Mouse (Mus musculus) midbrain, embryonic 15.5 days (tissue): ENCODE data around the gene Dner. TPM values are rescaled to one million over a fixed set of nuclear protein-coding genes. Genes with fewer than 3 reads are reported as not detected.

Source experiments
- ATAC-seq: fragments of 200-750 bp; cut with Nextera tagmentation; replicated peaks from 2 replicates; pipeline ENCODE4 v1.8.0; 2017; ENCODE audit warnings: moderate TSS enrichment
- H3K27ac ChIP-seq: fragments of 300-500 bp; sonication (generic); 2 replicates; pipeline ENCODE4 v1.5.1; 2015; ENCODE audit warnings: mild to moderate bottlenecking, inconsistent platforms
- H3K27me3 ChIP-seq: fragments of 300-500 bp; sonication (generic); replicated peaks from 2 replicates; pipeline ENCODE4 v1.6.1; 2015; ENCODE audit warnings: inconsistent platforms
- H3K36me3 ChIP-seq: fragments of 300-500 bp; sonication (generic); replicated peaks from 2 replicates; pipeline ENCODE4 v1.6.1; 2015; ENCODE audit warnings: inconsistent platforms
- H3K4me1 ChIP-seq: fragments of 300-500 bp; sonication (generic); 2 replicates; pipeline ENCODE4 v1.6.1; 2015; ENCODE audit warnings: inconsistent platforms
- H3K4me2 ChIP-seq: fragments of 300-500 bp; sonication (generic); 2 replicates; pipeline ENCODE4 v1.6.1; 2015; ENCODE audit warnings: inconsistent platforms, mild to moderate bottlenecking, moderate library complexity
- H3K4me3 ChIP-seq: fragments of 300-500 bp; sonication (generic); 2 replicates; pipeline ENCODE4 v1.5.1; 2015; ENCODE audit warnings: mild to moderate bottlenecking, inconsistent platforms
- H3K9ac ChIP-seq: fragments of 300-500 bp; sonication (generic); 2 replicates; pipeline ENCODE4 v1.6.1; 2015; ENCODE audit warnings: mild to moderate bottlenecking, inconsistent platforms
- H3K9me3 ChIP-seq: fragments of 300-500 bp; sonication (generic); 2 replicates; pipeline ENCODE4 v1.6.1; 2016; ENCODE audit warnings: inconsistent platforms
- WGBS: fragments of 180-500 bp; shearing (Covaris S2); methylation state at CpG from one replicate; pipeline ENCODE4 v1.1.7; 2015; ENCODE audit warnings: mixed read lengths; 5-methylcytosine and 5-hydroxymethylcytosine counted together
- polyA plus RNA-seq: library from polyadenylated mRNA; unstranded; fragments of >200 nt; fragmentation: Nextera tagmentation; extraction: Ambion mirVana; gene quantifications from 2 replicates; pipeline ENCODE4 v1.2.1, GENCODE M21; 2015

Gene Dner
- polyA plus RNA-seq, 1 experiment from 2014 or later: 291 TPM

DNA sequence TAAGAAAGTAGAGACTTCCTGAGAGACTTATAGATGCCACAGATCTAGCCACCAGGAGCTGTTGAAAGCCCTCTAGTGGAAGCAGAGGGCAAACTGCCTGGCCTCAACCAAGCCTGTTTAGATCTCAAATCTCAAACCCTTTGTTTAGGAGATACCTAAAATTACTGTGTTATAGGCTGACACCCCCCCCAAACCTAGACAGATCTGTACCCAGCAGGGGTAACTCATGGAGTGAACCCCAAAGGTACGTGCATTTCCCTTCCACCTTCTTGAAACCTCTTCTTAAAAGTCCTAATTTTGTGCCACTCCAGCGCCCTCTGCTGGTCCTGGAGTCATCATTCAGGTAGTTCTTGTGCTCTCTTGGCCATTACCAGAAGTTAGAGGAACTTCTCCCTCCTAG lies 1.1 kb upstream of the Dner start:
- Histone ChIP-seq H3K9ac (no peak overlapping the region), H3K27me3 (no peaks in the 10 kb centered on the region), H3K4me1 (peaks cover 29% of the 10 kb centered on the region), H3K4me2 (0 out of 2 replicates have a peak overlapping the region, but pooled peaks have one; percentile 18), H3K27ac (peak overlapping the region; percentile 92; the same call in 1 of the 2 replicates), H3K9me3 (no peaks in the 10 kb centered on the region), H3K36me3 (no peaks in the 10 kb centered on the region), H3K4me3 (no peak overlapping the region)
- 1% methylated on average over 2 of the region's 2 CpGs for whole genome bisulfite sequencing
- ATAC-seq: peak; percentile 8; the same call in 1 of the 2 replicates

DNA sequence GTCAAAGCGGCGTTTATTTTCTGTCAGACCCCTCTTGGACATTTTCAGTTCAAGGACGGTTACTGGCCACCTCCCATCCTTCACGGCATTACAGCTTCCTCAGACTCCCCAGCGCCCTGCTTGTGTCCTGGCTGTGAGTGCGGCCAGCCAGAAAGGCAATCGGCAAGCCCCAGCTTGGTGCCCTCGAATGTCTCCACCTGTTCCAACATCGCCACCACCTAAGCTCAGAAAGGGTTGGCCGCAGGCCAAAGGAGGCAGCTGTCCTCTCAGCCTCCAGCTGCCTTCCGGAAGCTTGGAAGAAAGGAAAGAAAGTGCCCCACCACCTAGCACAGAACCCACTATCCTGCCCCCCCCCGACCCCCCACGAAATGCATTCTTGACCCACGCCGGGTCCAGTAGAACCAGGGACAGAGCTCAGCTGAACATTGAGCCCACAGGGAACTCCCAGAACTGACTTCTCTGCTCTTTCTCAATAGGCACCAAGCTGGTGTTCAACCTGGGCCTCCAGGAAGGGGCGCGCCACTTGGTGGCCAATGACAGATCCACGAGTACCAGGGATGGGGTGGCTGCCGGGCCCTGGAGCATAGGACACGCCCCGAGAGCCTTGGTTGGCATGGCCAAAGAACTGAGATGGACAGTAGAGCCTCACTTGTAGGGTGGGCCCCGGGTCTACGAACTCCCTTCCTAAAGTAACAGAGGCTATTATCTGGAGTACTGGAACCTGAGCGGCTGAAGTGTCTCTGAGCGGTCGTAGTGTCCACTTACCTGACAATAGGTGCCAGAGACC lies 1.1 kb downstream of the Dner start:
- Histone ChIP-seq H3K4me3 (peak overlapping the region; percentile 70), H3K27me3 (no peaks in the 10 kb centered on the region), H3K4me1 (peaks cover 41% of the 10 kb centered on the region), H3K4me2 (peak overlapping the region; percentile 72), H3K27ac (peak overlapping the region; percentile 92), H3K9ac (peak overlapping the region; percentile 86), H3K36me3 (no peaks in the 10 kb centered on the region), H3K9me3 (no peaks in the 10 kb centered on the region)
- WGBS: 3% methylated on average over 26 of the region's 26 CpGs
- ATAC-seq: peak; percentile 82

- H3K9ac ChIP-seq: no peak overlapping the region
- H3K36me3 ChIP-seq: 0 out of 2 replicates have a peak, but pooled peaks cover 3% of the 10 kb centered on the region
- WGBS: 41% methylated on average over 4 of the region's 4 CpGs
- H3K4me2 ChIP-seq: no peak overlapping the region
- no peak overlapping the region for H3K27ac ChIP-seq
- H3K27me3 ChIP-seq: no peaks in the 10 kb centered on the region
- H3K4me1 ChIP-seq: peaks cover 6% of the 10 kb centered on the region
- ATAC-seq: peak; percentile 54; the same call in 1 of the 2 replicates
- H3K4me3 ChIP-seq: no peak overlapping the region
- H3K9me3 ChIP-seq: no peaks in the 10 kb centered on the region
These were observed 18.1 kb downstream of the Dner start for GRCm38 (mm10) chr1:84677910-84678309.

GRCm38 (mm10) chr1:84668100-84668846 lies 27.7 kb downstream of the Dner start:
- Histone ChIP-seq H3K9ac (no peak overlapping the region), H3K4me2 (no peak overlapping the region), H3K4me3 (no peak overlapping the region), H3K27me3 (no peaks in the 10 kb centered on the region), H3K9me3 (no peaks in the 10 kb centered on the region), H3K4me1 (peaks cover 9% of the 10 kb centered on the region), H3K27ac (no peak overlapping the region), H3K36me3 (no peaks in the 10 kb centered on the region)
- 67% methylated on average over 7 of the region's 7 CpGs for WGBS
- peak; percentile 70 for ATAC-seq

- H3K27ac ChIP-seq: no peak overlapping the region
- no peak overlapping the region for H3K4me3 ChIP-seq
- H3K4me2 ChIP-seq: no peak overlapping the region
- WGBS: 85% methylated on average over 4 of the region's 4 CpGs
- H3K9ac ChIP-seq: no peak overlapping the region
- no peaks in the 10 kb centered on the region for H3K36me3 ChIP-seq
- no peak for ATAC-seq
- H3K27me3 ChIP-seq: no peaks in the 10 kb centered on the region
- peaks cover 9% of the 10 kb centered on the region for H3K4me1 ChIP-seq
- no peaks in the 10 kb centered on the region for H3K9me3 ChIP-seq
These were observed 28.4 kb downstream of the Dner start for GRCm38 (mm10) chr1:84667660-84668059.

DNA sequence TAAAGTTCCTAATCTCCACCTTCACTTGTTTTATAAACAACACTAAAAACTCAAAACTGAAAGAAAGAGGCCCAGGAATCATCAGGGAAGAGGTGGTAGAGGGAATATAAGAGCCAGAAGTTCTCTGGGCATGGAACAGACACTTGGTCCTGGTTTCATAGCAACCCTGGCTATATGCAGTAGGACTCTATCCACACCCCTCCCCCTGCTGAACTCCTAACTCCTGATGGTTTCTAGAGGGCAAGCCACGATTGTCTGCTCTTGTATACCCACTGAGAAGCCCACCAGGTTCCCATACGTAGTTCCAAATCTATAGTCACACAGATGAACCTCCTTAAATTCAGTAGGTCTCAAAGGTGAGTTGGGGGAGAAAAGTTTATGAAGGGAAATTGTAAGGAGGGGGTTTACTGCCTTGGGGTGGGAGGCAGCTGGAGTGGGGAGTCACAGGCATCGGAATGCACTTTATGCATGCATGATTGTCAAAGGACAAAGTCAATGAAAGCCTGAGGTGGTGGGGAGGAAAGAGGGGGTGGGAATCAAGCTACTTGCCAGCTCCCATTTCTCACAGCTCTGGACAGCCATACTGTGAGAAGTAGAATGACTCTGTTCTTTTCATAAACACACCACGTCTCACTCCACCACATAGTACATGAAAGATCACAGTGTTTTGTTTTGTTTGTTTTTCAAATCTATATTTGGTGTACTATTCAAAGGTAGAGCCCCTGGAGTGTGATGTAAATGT lies 31.5 kb downstream of the Dner start:
- no peaks in the 10 kb centered on the region for H3K9me3 ChIP-seq
- H3K27ac ChIP-seq: no peak overlapping the region
- H3K36me3 ChIP-seq: no peaks in the 10 kb centered on the region
- WGBS: 37% methylated on average over 4 of the region's 4 CpGs
- no peak overlapping the region for H3K4me2 ChIP-seq
- no peak overlapping the region for H3K4me3 ChIP-seq
- H3K9ac ChIP-seq: no peak overlapping the region
- peaks cover 18% of the 10 kb centered on the region for H3K4me1 ChIP-seq
- no peak for ATAC-seq
- no peaks in the 10 kb centered on the region for H3K27me3 ChIP-seq

DNA sequence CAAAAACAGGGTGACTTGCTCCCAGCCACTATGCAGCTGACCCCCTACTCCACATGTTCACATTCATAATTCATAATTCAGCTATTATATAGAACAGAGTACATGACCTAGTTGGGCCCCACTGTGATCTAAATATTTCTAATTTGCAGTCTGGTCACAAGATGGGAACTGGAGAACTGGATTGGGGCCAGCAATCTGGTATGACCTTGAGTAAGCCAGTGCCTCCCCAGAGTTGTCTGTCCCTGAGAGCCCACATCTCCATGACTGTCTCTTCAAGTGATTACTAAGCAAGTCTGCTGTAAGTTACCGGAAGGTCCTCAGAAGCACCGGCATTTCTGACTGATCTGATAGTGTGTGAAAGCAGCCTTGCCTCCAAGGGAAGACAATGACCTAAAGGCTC lies 49.2 kb downstream of the Dner start:
- ATAC-seq: 0 out of 2 replicates have a peak, but pooled peaks have one; percentile 31
- H3K9me3 ChIP-seq: no peaks in the 10 kb centered on the region
- WGBS: 77% methylated on average over 2 of the region's 2 CpGs
- no peak overlapping the region for H3K4me2 ChIP-seq
- H3K27ac ChIP-seq: no peak overlapping the region
- no peaks in the 10 kb centered on the region for H3K4me1 ChIP-seq
- H3K4me3 ChIP-seq: no peak overlapping the region
- H3K36me3 ChIP-seq: no peaks in the 10 kb centered on the region
- H3K9ac ChIP-seq: no peak overlapping the region
- H3K27me3 ChIP-seq: no peaks in the 10 kb centered on the region

DNA sequence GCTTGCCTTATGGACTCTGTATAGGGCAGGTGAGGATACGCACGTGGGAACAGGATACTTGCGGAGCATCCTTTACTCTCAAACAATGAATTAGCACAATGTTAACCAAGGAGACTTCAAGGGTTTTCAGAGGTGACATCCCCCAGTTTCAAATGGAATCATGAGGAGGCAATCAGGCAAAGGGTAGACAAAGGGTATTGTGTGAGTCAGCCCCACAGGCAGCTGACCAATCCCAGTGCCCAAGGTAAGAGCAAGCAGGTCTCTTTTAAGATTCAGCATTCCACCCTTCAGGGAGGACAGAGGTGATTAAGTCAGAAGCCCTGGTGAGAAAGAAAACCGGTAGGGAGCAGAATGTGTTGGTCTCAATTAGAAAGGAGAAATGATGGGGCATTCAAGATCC lies 55.6 kb downstream of the Dner start:
- Histone ChIP-seq H3K4me3 (no peak overlapping the region), H3K27ac (no peak overlapping the region), H3K4me2 (no peak overlapping the region), H3K36me3 (no peaks in the 10 kb centered on the region), H3K4me1 (peaks cover 12% of the 10 kb centered on the region), H3K27me3 (no peaks in the 10 kb centered on the region), H3K9me3 (no peaks in the 10 kb centered on the region), H3K9ac (no peak overlapping the region)
- no peak for ATAC-seq
- whole genome bisulfite sequencing: 62% methylated on average over 4 of the region's 4 CpGs

- 9% methylated on average over 6 of the region's 6 CpGs for WGBS
- Histone ChIP-seq H3K27ac (peak overlapping the region; percentile 69), H3K4me2 (no peak overlapping the region), H3K9me3 (no peaks in the 10 kb centered on the region), H3K9ac (no peak overlapping the region), H3K27me3 (no peaks in the 10 kb centered on the region), H3K4me1 (peaks cover 12% of the 10 kb centered on the region), H3K36me3 (no peaks in the 10 kb centered on the region), H3K4me3 (no peak overlapping the region)
- ATAC-seq: no peak
These were observed 59.1 kb downstream of the Dner start for GRCm38 (mm10) chr1:84636890-84637289.

DNA sequence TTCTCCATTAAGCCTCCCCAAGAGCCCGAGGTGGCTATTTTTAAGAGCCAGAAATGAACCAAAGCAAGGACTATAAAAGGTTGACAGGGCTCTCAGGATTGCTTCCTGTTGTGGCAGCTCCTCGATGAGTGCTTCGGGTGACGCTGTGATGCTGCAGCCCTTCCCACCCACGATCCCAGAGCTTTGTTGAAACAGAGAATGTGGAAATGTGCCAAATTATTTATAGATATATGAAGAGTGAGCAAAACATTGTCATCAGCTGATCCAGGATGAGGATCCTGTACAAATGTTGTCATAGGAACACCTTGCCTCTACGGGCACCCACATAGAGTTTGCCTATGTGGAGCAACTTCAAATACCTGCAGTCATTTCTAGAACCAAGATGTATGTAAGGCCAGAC lies 67.8 kb downstream of the Dner start:
- 88% methylated on average over 6 of the region's 6 CpGs for WGBS
- Histone ChIP-seq H3K27me3 (no peaks in the 10 kb centered on the region), H3K4me3 (no peak overlapping the region), H3K9me3 (no peaks in the 10 kb centered on the region), H3K36me3 (no peaks in the 10 kb centered on the region), H3K27ac (no peak overlapping the region), H3K4me1 (peaks cover 7% of the 10 kb centered on the region), H3K9ac (no peak overlapping the region), H3K4me2 (no peak overlapping the region)
- ATAC-seq: no peak

- no peak overlapping the region for H3K4me2 ChIP-seq
- no peaks in the 10 kb centered on the region for H3K36me3 ChIP-seq
- H3K9me3 ChIP-seq: no peaks in the 10 kb centered on the region
- H3K4me3 ChIP-seq: no peak overlapping the region
- no peak overlapping the region for H3K9ac ChIP-seq
- ATAC-seq: peak; percentile 13; the same call in 1 of the 2 replicates
- WGBS: 22% methylated on average over 12 of the region's 12 CpGs
- no peak overlapping the region for H3K27ac ChIP-seq
- peaks cover 40% of the 10 kb centered on the region for H3K4me1 ChIP-seq
- no peaks in the 10 kb centered on the region for H3K27me3 ChIP-seq
These were observed 73.0 kb downstream of the Dner start for GRCm38 (mm10) chr1:84622978-84623554.

- 21% methylated on average over 3 of the region's 3 CpGs for WGBS
These were observed 74.7 kb downstream of the Dner start for GRCm38 (mm10) chr1:84621308-84621707.

More at GRCm38 (mm10) chr1:84621308-84621707, 74.7 kb downstream of the Dner start:
- Histone ChIP-seq H3K4me3 (no peak overlapping the region), H3K9ac (no peak overlapping the region), H3K27ac (peak overlapping the region; percentile 84), H3K9me3 (no peaks in the 10 kb centered on the region), H3K27me3 (no peaks in the 10 kb centered on the region), H3K36me3 (no peaks in the 10 kb centered on the region), H3K4me2 (peak overlapping the region; percentile 15; the same call in 1 of the 2 replicates), H3K4me1 (peaks cover 52% of the 10 kb centered on the region)
- peak; percentile 89 for ATAC-seq
